Mouse (Mus musculus) hindbrain, postnatal 0 days (tissue): ENCODE data around the gene Vmn2r29. TPM values are rescaled to one million over a fixed set of nuclear protein-coding genes. Genes with fewer than 3 reads are reported as not detected.
A peak's percentile ranks its signal among the peaks of the same experiment; 100 is the strongest.
"Not testable (repeated sequence)": the region's sequence is repeated elsewhere in the genome, so short reads cannot be mapped to it uniquely, and the experiment has no call there.

Experiments used
- ATAC-seq: fragments of 200-750 bp; cut with Nextera tagmentation; 2 replicates; pipeline ENCODE4 v1.8.0; 2017; ENCODE audit warnings: mild to moderate bottlenecking, moderate TSS enrichment, moderate library complexity
- DNase-seq: peaks from one replicate; pipeline ENCODE4 v3.0.0-alpha.2; 2015; ENCODE audit warnings: low spot score
- H3K27ac ChIP-seq: fragments of 300-500 bp; sonication (generic); 2 replicates; pipeline ENCODE4 v1.5.1; 2014; ENCODE audit warnings: mild to moderate bottlenecking
- H3K27me3 ChIP-seq: fragments of 300-500 bp; sonication (generic); 2 replicates; pipeline ENCODE4 v1.6.1; 2014; ENCODE audit warnings: low read length, mixed read lengths; ENCODE audit not compliant: insufficient read depth
- H3K36me3 ChIP-seq: fragments of 300-500 bp; sonication (generic); 2 replicates; pipeline ENCODE4 v1.6.1; 2014; ENCODE audit warnings: low read length, mixed read lengths; ENCODE audit not compliant: insufficient read depth
- H3K4me1 ChIP-seq: fragments of 300-500 bp; sonication (generic); 2 replicates; pipeline ENCODE4 v1.6.1; 2014; ENCODE audit warnings: antibody characterized with exemption, low read length, mixed read lengths; ENCODE audit not compliant: insufficient read depth
- H3K4me2 ChIP-seq: fragments of 300-500 bp; sonication (generic); 2 replicates; pipeline ENCODE4 v1.6.1; 2014; ENCODE audit warnings: low read depth, mild to moderate bottlenecking, low read length, moderate library complexity, mixed read lengths
- H3K4me3 ChIP-seq: fragments of 300-500 bp; sonication (generic); 2 replicates; pipeline ENCODE4 v1.5.1; 2014; ENCODE audit warnings: low read length
- H3K9ac ChIP-seq: fragments of 300-500 bp; sonication (generic); replicated peaks from 2 replicates; pipeline ENCODE4 v1.6.1; 2014; ENCODE audit warnings: mild to moderate bottlenecking, low read length, moderate library complexity, mixed read lengths
- H3K9me3 ChIP-seq: fragments of 300-500 bp; sonication (generic); 2 replicates; pipeline ENCODE4 v1.6.1; 2016; ENCODE audit warnings: low read length, mixed read lengths
- CTCF ChIP-seq: IDR thresholded peaks from 2 replicates; pipeline ENCODE4 v1.5.1; 2016; ENCODE audit warnings: antibody characterized with exemption, control low read depth, low read depth
- WGBS: fragments of 180-500 bp; shearing (Covaris S2); extraction: QIAGEN DNeasy Blood & Tissue Kit; methylation state at CpG from one replicate; pipeline ENCODE4 v1.1.7; 2014; 5-methylcytosine and 5-hydroxymethylcytosine counted together
- polyA plus RNA-seq: library from polyadenylated mRNA; unstranded; fragments of >200 nt; fragmentation: Nextera tagmentation; extraction: Ambion mirVana; gene quantifications from 2 replicates; pipeline ENCODE4 v1.2.1, GENCODE M21; 2015
- total RNA-seq: library from RNA; depleted of rRNA; stranded (reverse); fragments of >200 nt; gene quantifications from 2 replicates; pipeline ENCODE4 v1.2.3, GENCODE M21; 2014; rRNA removed

Gene Vmn2r29
- total RNA-seq (1.3 and 2.3 TPM in 2 replicates), polyA plus RNA-seq (0.55 and 0.93 TPM in 2 replicates)

DNA sequence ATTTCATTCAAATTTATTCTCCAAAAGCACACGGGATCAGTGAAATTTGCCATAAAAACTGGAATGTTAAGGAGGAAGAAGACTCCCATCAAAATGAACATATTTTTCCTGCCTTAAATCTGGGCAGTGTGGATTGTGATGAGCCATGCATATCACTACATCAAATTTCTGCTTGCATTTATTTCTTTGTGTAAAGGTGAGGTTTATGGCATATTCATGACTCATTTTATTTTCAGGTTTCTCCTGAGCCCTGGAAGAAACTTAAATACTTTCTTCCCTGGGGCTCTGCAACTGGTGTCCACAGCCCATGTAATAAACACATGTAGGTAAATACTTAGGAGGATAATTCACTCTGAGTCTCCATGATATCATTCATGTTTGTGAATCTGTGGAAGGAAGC, at the start of gene Vmn2r29:
Gene Vmn2r29 (minus strand): TSS at position 101 of the 400 bp plus-strand sequence.
- WGBS, result no CpG with 5 or more reads among the region's 1 CpGs
- H3K4me2 ChIP-seq, H3K4me3 ChIP-seq, H3K27ac ChIP-seq, H3K4me1 ChIP-seq, DNase-seq, H3K36me3 ChIP-seq, H3K9ac ChIP-seq, H3K27me3 ChIP-seq, ATAC-seq, H3K9me3 ChIP-seq: not testable (repeated sequence)

DNA sequence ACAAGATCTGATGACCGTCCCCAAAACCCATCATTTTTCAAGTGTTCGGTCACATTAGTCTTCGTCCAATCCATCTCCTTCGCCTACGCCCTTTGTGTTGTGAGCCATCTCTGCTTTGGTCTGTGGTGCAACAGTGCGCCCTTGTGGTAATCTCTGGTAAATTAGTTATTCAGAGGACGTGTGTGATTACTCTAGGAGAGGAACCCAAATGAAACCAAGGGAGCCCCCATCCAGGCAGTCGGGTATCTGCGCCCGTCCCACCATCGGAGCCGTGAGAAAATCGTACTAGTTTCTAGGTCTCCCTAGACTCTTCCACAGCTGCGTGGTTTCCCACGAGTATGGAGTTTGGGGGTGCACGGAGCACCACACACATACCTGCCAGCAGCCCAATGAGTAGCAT, 48.5 kb upstream of the Vmn2r29 start:
- H3K36me3 ChIP-seq, result peaks cover 38% of the 10 kb centered on the region

DNA sequence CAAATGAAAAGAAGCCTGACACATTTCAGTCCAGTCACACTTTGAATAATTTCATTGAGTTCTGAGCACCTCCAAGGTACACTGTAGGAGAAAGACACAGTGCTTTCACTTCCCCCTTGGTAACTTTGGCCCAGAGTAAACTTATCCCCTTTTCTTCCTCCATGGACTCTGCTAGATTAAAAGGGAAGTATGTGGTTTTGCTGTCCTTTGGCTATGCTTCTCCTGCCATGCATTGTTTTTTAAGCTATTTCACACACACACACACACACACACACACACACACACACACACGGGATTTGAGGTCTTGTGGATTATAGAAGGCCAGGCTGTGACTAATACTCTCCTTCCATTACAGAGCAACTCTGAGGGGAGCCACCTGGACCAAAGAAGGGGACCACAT, 34.3 kb upstream of the Vmn2r29 start:
- DNase-seq (no peak), ATAC-seq (no peak)
- no peaks in the 10 kb centered on the region for H3K27me3 ChIP-seq
- H3K4me2 ChIP-seq, result no peak overlapping the region
- no peak overlapping the region for H3K4me3 ChIP-seq
- H3K27ac ChIP-seq, result no peak overlapping the region
- H3K36me3 ChIP-seq, result peaks cover 21% of the 10 kb centered on the region
- WGBS, result 71% methylated on average over 1 of the region's 1 CpGs
- no peak overlapping the region for H3K9ac ChIP-seq
- H3K4me1 ChIP-seq, result no peaks in the 10 kb centered on the region
- no peaks in the 10 kb centered on the region for H3K9me3 ChIP-seq
- TF ChIP-seq CTCF, result no peak

More for the DNA sequence above, 48.5 kb upstream of the Vmn2r29 start:
- TF ChIP-seq CTCF, result peak; percentile 64
- H3K9me3 ChIP-seq, result no peaks in the 10 kb centered on the region
- no peak overlapping the region for H3K4me3 ChIP-seq
- H3K9ac ChIP-seq, result no peak overlapping the region
- 78% methylated on average over 16 of the region's 16 CpGs for WGBS
- H3K4me2 ChIP-seq, result no peak overlapping the region
- DNase-seq, result peak; percentile 70
- H3K4me1 ChIP-seq, result no peaks in the 10 kb centered on the region
- no peak overlapping the region for H3K27ac ChIP-seq
- no peaks in the 10 kb centered on the region for H3K27me3 ChIP-seq
- ATAC-seq, result no peak

DNA sequence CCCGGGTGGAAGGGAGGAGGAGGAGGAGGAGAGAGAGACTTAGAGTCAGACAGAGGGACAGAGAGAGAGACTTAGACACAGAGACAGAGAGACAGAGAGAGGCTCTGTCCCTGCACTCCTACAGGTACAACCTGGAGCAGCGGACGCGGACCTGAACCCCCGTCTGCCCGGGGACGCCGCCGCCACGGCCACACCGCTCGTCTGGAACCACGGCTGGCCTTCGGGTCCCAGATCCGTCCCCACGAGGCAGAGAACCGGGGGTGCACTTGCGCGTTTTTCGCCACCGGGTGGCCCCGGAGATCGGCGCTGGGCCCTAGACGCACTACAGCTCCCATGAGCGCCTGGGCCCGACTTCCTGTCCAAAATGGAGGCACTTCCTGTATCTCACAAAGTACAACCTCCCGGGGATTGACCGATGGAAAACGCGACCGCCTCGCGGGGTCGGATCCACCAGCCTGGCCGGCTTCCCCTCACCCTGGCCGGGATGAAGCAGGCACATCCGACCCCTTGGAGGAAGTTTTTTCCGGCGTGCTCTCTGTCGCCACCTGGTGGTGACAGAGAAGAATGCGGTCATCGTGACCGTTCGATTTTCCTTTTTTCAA, 30.9 kb upstream of the Vmn2r29 start, which contains the start of gene Gm45844:
Gene Gm45844 (minus strand): TSS at position 324 of the 602 bp plus-strand sequence.
- peak within 1 kb of the TSS; percentile 61 for H3K27ac ChIP-seq
- H3K9me3 ChIP-seq, H3K36me3 ChIP-seq, H3K9ac ChIP-seq, H3K27me3 ChIP-seq, H3K4me1 ChIP-seq: not testable (repeated sequence)
- WGBS, result 31% methylated on average over 45 of the region's 45 CpGs
- H3K4me2 ChIP-seq, result peak within 1 kb of the TSS; percentile 47
- DNase-seq, result peak; percentile 74
- H3K4me3 ChIP-seq, result peak within 1 kb of the TSS; percentile 38
- peak; percentile 99 for ATAC-seq
- TF ChIP-seq CTCF, result peak; percentile 95

DNA sequence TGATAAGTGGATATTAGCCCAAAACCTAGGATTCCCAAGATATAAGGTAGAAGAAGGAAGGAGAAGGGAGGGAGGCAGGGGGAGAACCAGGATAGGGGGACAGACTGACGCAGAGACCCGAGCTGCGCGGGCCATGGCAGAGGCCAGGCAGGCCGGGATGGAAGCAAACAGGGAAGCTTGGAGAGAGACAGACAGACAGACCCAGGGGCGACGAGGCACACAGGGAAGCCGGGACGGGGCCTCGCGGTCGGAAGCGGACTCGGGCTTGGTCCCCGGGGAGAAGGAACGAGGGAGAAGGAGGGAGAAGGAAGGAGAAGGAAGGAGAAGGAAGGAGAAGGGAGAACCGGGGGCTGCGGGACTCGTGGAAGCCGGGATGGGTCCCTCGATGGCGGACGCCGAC, 30.4 kb upstream of the Vmn2r29 start:
- Histone ChIP-seq H3K4me2 (peak overlapping the region; percentile 47), H3K4me3 (peak overlapping the region; percentile 38), H3K27ac (peak overlapping the region; percentile 61)
- not testable (repeated sequence) for H3K36me3 ChIP-seq, H3K27me3 ChIP-seq, H3K4me1 ChIP-seq, H3K9ac ChIP-seq, H3K9me3 ChIP-seq
- WGBS, result 36% methylated on average over 24 of the region's 24 CpGs
- ATAC-seq (peak; percentile 80), DNase-seq (peak; percentile 76)

DNA sequence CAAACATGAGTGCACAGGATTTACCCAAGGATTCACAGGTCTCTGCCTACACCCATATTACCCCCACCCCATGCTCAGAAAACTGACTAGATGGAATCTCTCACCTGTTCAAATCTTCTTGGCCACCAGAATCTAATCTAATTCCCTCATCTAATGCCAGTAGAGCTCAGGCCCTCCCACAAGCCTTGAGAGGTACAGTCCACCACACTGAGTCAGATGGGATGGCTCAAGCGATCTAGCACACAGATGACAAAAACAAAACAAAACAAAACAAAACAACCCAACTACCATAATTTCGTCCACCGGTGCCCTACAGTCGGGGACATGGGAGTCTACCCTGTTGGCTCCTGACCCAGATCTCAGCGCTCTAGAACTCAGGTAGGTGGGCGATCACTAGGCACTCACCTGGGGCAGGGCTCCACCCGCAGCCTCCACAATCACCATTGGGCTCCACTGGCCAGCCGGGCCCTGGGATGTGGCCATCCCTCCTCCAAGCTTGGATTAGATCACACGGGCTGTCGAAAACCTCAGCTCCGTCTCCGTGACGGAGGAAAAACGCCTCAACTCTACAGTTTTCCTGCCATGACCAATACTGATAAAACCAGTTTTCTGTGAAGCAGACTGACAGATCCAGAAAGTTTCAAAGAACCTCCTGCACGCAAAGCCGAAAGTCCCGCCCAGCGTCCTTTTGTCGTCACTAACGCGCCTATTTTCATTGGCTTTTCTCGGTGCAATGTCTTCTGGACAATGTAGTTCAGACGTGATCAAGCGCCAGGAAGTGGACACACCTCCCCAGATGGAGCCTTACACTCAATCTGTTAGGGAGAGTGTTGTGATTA, 37.6 kb downstream of the Vmn2r29 start, which contains the start of gene Zfp772:
Gene Zfp772 (minus strand): TSS at position 686 of the 839 bp plus-strand sequence.
- not testable (repeated sequence) for H3K27ac ChIP-seq, H3K9ac ChIP-seq, H3K36me3 ChIP-seq, H3K9me3 ChIP-seq, ATAC-seq, H3K27me3 ChIP-seq, H3K4me1 ChIP-seq
- H3K4me3 ChIP-seq, result peak within 1 kb of the TSS; percentile 45
- peak within 1 kb of the TSS; percentile 51; the same call in 1 of the 2 replicates for H3K4me2 ChIP-seq
- peak; percentile 46 for DNase-seq
- under 1% methylated on average over 24 of the region's 24 CpGs for WGBS
